Mouse (Mus musculus) stomach, postnatal 0 days (tissue): Measurements from ENCODE around the gene Gad2. TPM values are rescaled to one million over a fixed set of nuclear protein-coding genes. Genes with fewer than 3 reads are reported as not detected.

Experiments
- ATAC-seq: fragments of 200-750 bp; cut with Nextera tagmentation; 2 replicates; pipeline ENCODE4 v1.8.0; 2017; ENCODE audit not compliant: low FRiP score, low TSS enrichment
- DNase-seq: peaks from one replicate; pipeline ENCODE4 v3.0.0-alpha.2; 2016; ENCODE audit warnings: low spot score
- H3K27ac ChIP-seq: fragments of 300-500 bp; sonication (generic); replicated peaks from 2 replicates; pipeline ENCODE4 v1.5.1; 2014; ENCODE audit warnings: mild to moderate bottlenecking, control low read depth
- H3K27me3 ChIP-seq: fragments of 300-500 bp; sonication (generic); 2 replicates; pipeline ENCODE4 v1.6.1; 2014; ENCODE audit warnings: low read length; ENCODE audit not compliant: control insufficient read depth, insufficient read depth
- H3K36me3 ChIP-seq: fragments of 300-500 bp; sonication (generic); 2 replicates; pipeline ENCODE4 v1.6.1; 2014; ENCODE audit warnings: low read length, mixed read lengths; ENCODE audit not compliant: control insufficient read depth, insufficient read depth
- H3K4me1 ChIP-seq: fragments of 300-500 bp; sonication (generic); replicated peaks from 2 replicates; pipeline ENCODE4 v1.6.1; 2014; ENCODE audit warnings: antibody characterized with exemption; ENCODE audit not compliant: control insufficient read depth, insufficient read depth
- H3K4me2 ChIP-seq: fragments of 300-500 bp; sonication (generic); replicated peaks from 2 replicates; pipeline ENCODE4 v1.6.1; 2014; ENCODE audit warnings: low read depth, mild to moderate bottlenecking, control low read depth, moderate library complexity
- H3K4me3 ChIP-seq: fragments of 300-500 bp; sonication (generic); 2 replicates; pipeline ENCODE4 v1.5.1; 2014; ENCODE audit warnings: low read depth, low read length, control low read depth
- H3K9ac ChIP-seq: fragments of 300-500 bp; sonication (generic); 2 replicates; pipeline ENCODE4 v1.6.1; 2014; ENCODE audit warnings: mild to moderate bottlenecking, low read length, control low read depth, mixed read lengths
- H3K9me3 ChIP-seq: fragments of 300-500 bp; sonication (generic); 2 replicates; pipeline ENCODE4 v1.6.1; 2016; ENCODE audit warnings: low read length; ENCODE audit not compliant: control insufficient read depth
- CTCF ChIP-seq: IDR thresholded peaks from 2 replicates; pipeline ENCODE4 v1.5.1; 2016; ENCODE audit warnings: antibody characterized with exemption, low read depth, mild to moderate bottlenecking, moderate library complexity
- EP300 ChIP-seq: optimal IDR thresholded peaks from 2 replicates; pipeline ENCODE3; 2016; ENCODE audit warnings: antibody characterized with exemption
- WGBS: fragments of 180-500 bp; shearing (Covaris S2); extraction: QIAGEN DNeasy Blood & Tissue Kit; methylation state at CpG from one replicate; pipeline ENCODE4 v1.1.7; 2014; 5-methylcytosine and 5-hydroxymethylcytosine counted together
- polyA plus RNA-seq: library from polyadenylated mRNA; unstranded; fragments of >200 nt; fragmentation: Nextera tagmentation; extraction: Ambion mirVana; gene quantifications from 2 replicates; pipeline ENCODE4 v1.2.1, GENCODE M21; 2015

Gad2 gene
- polyA plus RNA-seq, 1 experiment from 2014 or later, result 0.05 TPM

- Histone ChIP-seq H3K4me2 (no peak overlapping the region), H3K27ac (no peak overlapping the region), H3K4me1 (no peaks in the 10 kb centered on the region), H3K36me3 (no peaks in the 10 kb centered on the region), H3K9me3 (no peaks in the 10 kb centered on the region), H3K9ac (no peak overlapping the region), H3K27me3 (no peaks in the 10 kb centered on the region), H3K4me3 (no peak overlapping the region)
- WGBS, result 22% methylated on average over 8 of the region's 8 CpGs
- TF ChIP-seq EP300, result no peak
- peak; percentile 94 for TF ChIP-seq CTCF
- ATAC-seq (peak; percentile 88), DNase-seq (peak; percentile 53)
These were observed 99.8 kb downstream of the Gad2 start for GRCm38 (mm10) chr2:22721522-22722470.

- 47% methylated on average over 3 of the region's 3 CpGs for WGBS
- ATAC-seq, result peak; percentile 95
- no peak overlapping the region for H3K27ac ChIP-seq
- no peaks in the 10 kb centered on the region for H3K36me3 ChIP-seq
- H3K4me2 ChIP-seq, result no peak overlapping the region
- H3K27me3 ChIP-seq, result no peaks in the 10 kb centered on the region
- no peaks in the 10 kb centered on the region for H3K9me3 ChIP-seq
- H3K4me3 ChIP-seq, result no peak overlapping the region
- H3K4me1 ChIP-seq, result no peaks in the 10 kb centered on the region
- TF ChIP-seq CTCF (no peak), EP300 (no peak)
- no peak overlapping the region for H3K9ac ChIP-seq
- DNase-seq, result no peak
These were observed 102.0 kb downstream of the Gad2 start for GRCm38 (mm10) chr2:22723927-22724534.

GRCm38 (mm10) chr2:22727113-22727512 lies 105.1 kb downstream of the Gad2 start:
- Histone ChIP-seq H3K9me3 (no peaks in the 10 kb centered on the region), H3K4me1 (no peaks in the 10 kb centered on the region), H3K27me3 (no peaks in the 10 kb centered on the region), H3K9ac (no peak overlapping the region), H3K4me3 (no peak overlapping the region), H3K36me3 (no peaks in the 10 kb centered on the region), H3K27ac (no peak overlapping the region), H3K4me2 (no peak overlapping the region)
- WGBS, result 64% methylated on average over 1 of the region's 1 CpGs
- DNase-seq, result no peak
- ATAC-seq, result no peak
- TF ChIP-seq CTCF (no peak), EP300 (no peak)

- Histone ChIP-seq H3K9ac (no peak overlapping the region), H3K27me3 (no peaks in the 10 kb centered on the region), H3K4me2 (no peak overlapping the region), H3K27ac (no peak overlapping the region), H3K4me3 (no peak overlapping the region), H3K9me3 (no peaks in the 10 kb centered on the region), H3K36me3 (no peaks in the 10 kb centered on the region), H3K4me1 (no peaks in the 10 kb centered on the region)
- WGBS, result 73% methylated on average over 2 of the region's 2 CpGs
- DNase-seq, result no peak
- ATAC-seq, result no peak
- no peak for TF ChIP-seq CTCF
- no peak for TF ChIP-seq EP300
These were observed 114.1 kb downstream of the Gad2 start for GRCm38 (mm10) chr2:22736134-22736533.

- Histone ChIP-seq H3K9ac (no peak overlapping the region), H3K36me3 (no peaks in the 10 kb centered on the region), H3K4me3 (no peak overlapping the region), H3K27me3 (no peaks in the 10 kb centered on the region), H3K4me1 (no peaks in the 10 kb centered on the region), H3K9me3 (no peaks in the 10 kb centered on the region), H3K4me2 (no peak overlapping the region), H3K27ac (no peak overlapping the region)
- WGBS, result 87% methylated on average over 1 of the region's 1 CpGs
- TF ChIP-seq EP300 (no peak), CTCF (no peak)
- ATAC-seq, result no peak
- DNase-seq, result no peak
These were observed 117.4 kb downstream of the Gad2 start for GRCm38 (mm10) chr2:22739369-22739768.

- WGBS, result 83% methylated on average over 1 of the region's 1 CpGs
- H3K4me3 ChIP-seq, result no peak overlapping the region
- no peak for ATAC-seq
These were observed 118.4 kb downstream of the Gad2 start for GRCm38 (mm10) chr2:22740441-22740840.

More at GRCm38 (mm10) chr2:22740441-22740840, 118.4 kb downstream of the Gad2 start:
- no peak for TF ChIP-seq EP300
- TF ChIP-seq CTCF, result no peak
- Histone ChIP-seq H3K4me1 (no peaks in the 10 kb centered on the region), H3K4me2 (no peak overlapping the region), H3K27me3 (no peaks in the 10 kb centered on the region), H3K9me3 (no peaks in the 10 kb centered on the region), H3K36me3 (no peaks in the 10 kb centered on the region), H3K27ac (no peak overlapping the region), H3K9ac (no peak overlapping the region)
- DNase-seq, result no peak
